Mouse (Mus musculus) thymus, adult 2 months (tissue): ENCODE measurements around the gene Nfya. TPM values are rescaled to one million over a fixed set of nuclear protein-coding genes. Genes with fewer than 3 reads are reported as not detected.

ENCODE experiments used
- DNase-seq: peaks from one replicate; pipeline ENCODE4 v3.0.0; 2021
- H3K27ac ChIP-seq: fragments of 200-500 bp; 2 replicates; pipeline ENCODE4 v1.5.1; 2012; ENCODE audit warnings: low read length, control low read depth; ENCODE audit not compliant: control insufficient read depth, insufficient read depth
- H3K27me3 ChIP-seq: fragments of 200-500 bp; 2 replicates; pipeline ENCODE4 v1.6.1; 2012; ENCODE audit warnings: mild to moderate bottlenecking, low read length, moderate library complexity, mixed read lengths; ENCODE audit not compliant: control insufficient read depth, insufficient read depth
- H3K36me3 ChIP-seq: fragments of 200-500 bp; 2 replicates; pipeline ENCODE4 v1.6.1; 2012; ENCODE audit warnings: mild to moderate bottlenecking, low read length, moderate library complexity; ENCODE audit not compliant: control insufficient read depth, insufficient read depth
- H3K4me1 ChIP-seq: fragments of 200-500 bp; replicated peaks from 2 replicates; pipeline ENCODE4 v1.6.1; 2012; ENCODE audit warnings: low read length; ENCODE audit not compliant: control insufficient read depth, insufficient read depth
- H3K4me3 ChIP-seq: fragments of 200-500 bp; 2 replicates; pipeline ENCODE4 v1.5.1; 2012; ENCODE audit warnings: mild to moderate bottlenecking, low read length, control low read depth, moderate library complexity; ENCODE audit not compliant: control insufficient read depth, insufficient read depth
- CTCF ChIP-seq: fragments of 200-500 bp; IDR thresholded peaks from 2 replicates; pipeline ENCODE4 v1.5.1; 2012; ENCODE audit warnings: mild to moderate bottlenecking, control low read depth, low read length, moderate library complexity, borderline replicate concordance; ENCODE audit not compliant: control insufficient read depth, poor library complexity, insufficient read depth; ENCODE audit errors: extremely low read depth
- POLR2A ChIP-seq: fragments of 200-500 bp; IDR thresholded peaks from 2 replicates; pipeline ENCODE4 v1.6.1; 2012; ENCODE audit warnings: mild to moderate bottlenecking, low read length, control low read depth, moderate library complexity; ENCODE audit not compliant: control insufficient read depth, poor library complexity, insufficient read depth; ENCODE audit errors: extremely low read depth
- WGBS: fragments of 180-500 bp; shearing (Covaris S2); methylation state at CpG from one replicate; pipeline ENCODE4 v1.1.7; 2018; 5-methylcytosine and 5-hydroxymethylcytosine counted together
- polyA plus RNA-seq: library from polyadenylated mRNA; depleted of rRNA; stranded (reverse); fragments of >200 nt; gene quantifications from 2 replicates; pipeline ENCODE4 v1.2.3, GENCODE M21; 2012; rRNA removed

Nfya gene
- polyA plus RNA-seq, 1 experiment = 210 TPM

DNA sequence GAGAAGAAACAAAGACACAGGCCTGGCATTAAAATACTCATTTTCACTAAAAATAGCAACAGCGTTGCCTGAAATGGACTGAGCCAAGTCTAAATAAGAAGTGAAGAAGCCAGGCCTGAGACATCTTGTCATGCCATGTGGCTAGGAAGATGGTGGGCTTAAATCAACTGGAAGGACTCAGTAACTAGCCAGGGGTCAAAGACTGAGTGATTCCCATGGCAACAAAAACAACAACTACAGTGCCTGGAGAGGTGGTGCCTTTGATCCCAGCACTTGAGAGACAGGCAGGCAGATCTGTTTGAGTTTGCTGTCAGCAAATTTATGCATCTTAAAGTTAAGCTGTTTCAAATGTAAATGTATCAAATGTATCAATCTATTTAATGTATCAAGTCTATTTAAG, 69.4 kb downstream of the Nfya start:
- no peaks in the 10 kb centered on the region for H3K36me3 ChIP-seq
- H3K4me3 ChIP-seq = no peak overlapping the region
- TF ChIP-seq POLR2A = no peak
- no peak for TF ChIP-seq CTCF
- no peaks in the 10 kb centered on the region for H3K27me3 ChIP-seq
- no peaks in the 10 kb centered on the region for H3K4me1 ChIP-seq
- no peak for DNase-seq
- no peak overlapping the region for H3K27ac ChIP-seq
- 100% methylated on average over 1 of the region's 1 CpGs for WGBS

Other genes with a start within 250 kb of the Nfya start
- 0.92 and 1.2 TPM in 2 replicates for gene A530064D06Rik, start 242.6 kb downstream of the Nfya start, polyA plus RNA-seq
- gene Trem1, start 177.1 kb downstream of the Nfya start, polyA plus RNA-seq = 0.08 and 0.09 TPM in 2 replicates
- gene Trem3, start 162.1 kb downstream of the Nfya start, polyA plus RNA-seq = 0.23 and 0.27 TPM in 2 replicates
- 4.3 and 4.7 TPM in 2 replicates for gene Treml4, start 145.6 kb downstream of the Nfya start, polyA plus RNA-seq
- 54.8 and 56.4 TPM in 2 replicates for gene Treml2, start 110.4 kb downstream of the Nfya start, polyA plus RNA-seq
- gene B430306N03Rik, start 93.8 kb downstream of the Nfya start, polyA plus RNA-seq = 4.0 and 4.3 TPM in 2 replicates
- gene Trem2, start 63.5 kb downstream of the Nfya start, polyA plus RNA-seq = 7.1 and 11.7 TPM in 2 replicates
- gene Treml1, start 50.0 kb downstream of the Nfya start, polyA plus RNA-seq = 0.73 TPM in 1 of 2 replicates, not detected in the other
- 12.0 TPM in 2 replicates for gene Oard1, start 108 bp upstream of the Nfya start, polyA plus RNA-seq
- gene Apobec2, start 23.0 kb upstream of the Nfya start, polyA plus RNA-seq = 0.99 and 7.6 TPM in 2 replicates
- gene Tspo2, start 41.6 kb upstream of the Nfya start, polyA plus RNA-seq = 0.22 and 0.31 TPM in 2 replicates
- 68.1 and 72.7 TPM in 2 replicates for gene Unc5cl, start 45.0 kb upstream of the Nfya start, polyA plus RNA-seq